Mouse (Mus musculus): Measurements from ENCODE around the gene Rnf128. TPM values are rescaled to one million over a fixed set of nuclear protein-coding genes. Genes with fewer than 3 reads are reported as not detected.

Gene Rnf128
- total RNA-seq, 2 experiments from 2014 or later: 11.6 to 11.7 TPM

DNA sequence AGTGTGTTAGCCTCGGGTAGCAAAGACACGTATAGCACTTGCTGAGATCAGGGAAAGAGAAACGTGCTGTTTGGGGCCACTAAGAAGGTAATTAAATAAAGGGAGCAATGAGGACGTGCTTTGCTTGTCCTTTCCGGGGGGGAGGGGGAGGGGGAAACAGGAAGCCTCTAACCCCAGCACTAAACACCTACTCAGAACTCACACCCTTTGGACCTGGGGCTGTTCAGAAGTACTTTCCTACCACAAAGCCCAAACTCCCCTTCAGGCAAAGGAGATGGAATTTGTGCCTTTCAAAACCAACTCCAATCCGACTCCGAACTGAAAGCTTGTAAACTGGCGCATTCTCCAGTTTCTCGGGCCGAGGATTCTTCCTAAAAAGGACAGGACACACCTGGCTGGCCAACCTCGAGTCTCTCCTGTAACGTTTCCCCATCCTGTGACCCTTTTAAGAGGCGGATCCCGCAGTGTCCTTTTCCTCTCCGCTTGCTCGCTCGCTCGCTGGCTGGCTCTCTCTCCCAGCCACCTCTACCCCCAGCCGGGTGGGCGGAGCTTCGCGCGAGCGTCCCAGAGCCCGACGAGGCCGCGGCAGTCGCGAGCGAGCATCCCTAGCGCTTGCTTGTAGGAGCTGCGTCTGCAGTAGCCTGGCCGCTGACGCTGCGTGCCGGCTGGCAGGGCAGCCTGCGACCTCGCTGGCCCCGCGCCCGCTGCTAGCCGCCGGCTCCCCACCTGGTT, 47.1 kb downstream of the Rnf128 start:
- DNase-seq (ENCODE audit: low spot score in 2 of 2): peak; percentile 60 to 73
- intact Hi-C loops (cut with DNase I): no loop called here

DNA sequence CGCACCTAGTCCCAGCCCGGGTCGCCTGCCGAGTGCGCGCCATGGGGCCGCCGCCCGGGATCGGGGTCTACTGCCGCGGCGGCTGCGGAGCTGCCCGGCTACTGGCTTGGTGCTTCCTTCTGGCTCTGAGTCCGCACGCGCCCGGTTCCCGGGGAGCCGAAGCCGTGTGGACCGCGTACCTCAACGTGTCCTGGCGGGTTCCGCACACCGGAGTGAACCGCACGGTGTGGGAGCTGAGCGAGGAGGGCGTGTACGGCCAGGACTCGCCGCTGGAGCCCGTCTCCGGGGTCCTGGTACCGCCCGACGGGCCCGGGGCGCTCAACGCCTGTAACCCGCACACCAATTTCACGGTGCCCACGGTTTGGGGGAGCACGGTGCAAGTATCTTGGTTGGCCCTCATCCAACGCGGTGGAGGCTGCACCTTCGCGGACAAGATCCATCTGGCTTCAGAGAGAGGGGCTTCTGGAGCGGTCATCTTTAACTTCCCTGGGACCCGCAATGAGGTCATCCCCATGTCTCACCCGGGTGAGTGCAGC, 47.7 kb downstream of the Rnf128 start:
- DNase-seq (ENCODE audit: low spot score in 2 of 2): peak in 1 of 2 experiments; percentile 7
- intact Hi-C loops (cut with DNase I): no loop called here

DNA sequence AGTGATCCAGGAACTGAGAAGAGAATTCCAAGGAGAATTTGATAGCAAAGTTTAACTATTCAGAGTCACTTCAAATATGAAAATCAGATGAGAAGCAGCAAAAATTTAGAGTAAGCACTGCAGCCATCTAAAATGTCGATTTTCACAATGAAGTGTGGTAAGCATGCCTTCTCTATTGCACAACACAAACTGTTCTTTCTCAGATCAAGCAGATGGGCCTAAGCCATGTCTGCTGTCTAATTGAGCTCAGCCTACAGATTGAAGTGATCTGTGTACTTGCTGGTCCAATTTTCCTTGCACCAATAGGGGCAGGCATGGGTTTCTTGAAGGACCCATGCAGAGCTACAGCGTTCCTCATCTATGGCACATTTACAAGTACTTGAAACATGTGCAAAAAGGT, 51.6 kb downstream of the Rnf128 start:
- DNase-seq (ENCODE audit: low spot score in 2 of 2): no peak
- intact Hi-C loops (cut with DNase I): no loop called here

DNA sequence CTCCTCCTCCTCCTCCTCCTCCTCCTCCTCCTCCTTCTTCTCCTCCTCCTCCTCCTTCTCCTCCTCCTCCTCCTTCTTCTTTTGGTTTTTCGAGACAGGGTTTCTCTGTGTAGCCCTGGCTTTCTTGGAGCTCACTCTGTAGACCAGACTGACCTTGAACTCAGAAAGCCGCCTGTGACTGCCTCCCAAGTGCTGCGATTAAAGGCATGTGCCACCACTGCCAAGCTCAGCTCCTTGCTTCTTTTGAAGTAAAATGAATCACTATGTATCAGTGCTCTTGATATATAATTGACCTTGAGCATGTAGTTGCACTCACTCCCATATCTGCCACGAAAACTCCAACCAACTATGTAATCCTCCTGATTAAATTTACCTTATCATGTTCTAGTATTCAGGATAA, 59.0 kb downstream of the Rnf128 start:
- no peak for DNase-seq (ENCODE audit: low spot score in 2 of 2)
- intact Hi-C loops (cut with DNase I): no loop called here

DNA sequence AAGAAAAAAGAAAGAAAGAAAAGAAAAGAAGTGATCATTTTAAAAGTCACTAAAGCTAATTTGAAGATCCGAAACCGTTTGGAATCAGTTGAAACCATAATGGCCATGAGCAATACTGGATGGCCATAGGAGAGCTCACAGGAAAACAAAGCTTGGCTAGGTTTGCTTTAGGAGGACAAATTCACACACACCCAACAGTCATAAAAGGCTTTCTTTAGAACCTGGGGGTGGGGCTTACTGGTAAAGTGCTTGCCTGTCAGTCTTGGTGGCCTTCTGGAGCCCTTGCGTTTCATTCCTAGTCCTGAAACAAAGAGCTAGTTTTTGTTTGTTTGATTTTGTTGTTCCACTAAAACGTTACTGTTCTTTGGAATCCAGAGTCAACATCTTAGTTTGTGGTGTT, 71.6 kb downstream of the Rnf128 start:
- intact Hi-C loops (cut with DNase I): no loop called here
- no peak for DNase-seq (ENCODE audit: low spot score in 2 of 2)

DNA sequence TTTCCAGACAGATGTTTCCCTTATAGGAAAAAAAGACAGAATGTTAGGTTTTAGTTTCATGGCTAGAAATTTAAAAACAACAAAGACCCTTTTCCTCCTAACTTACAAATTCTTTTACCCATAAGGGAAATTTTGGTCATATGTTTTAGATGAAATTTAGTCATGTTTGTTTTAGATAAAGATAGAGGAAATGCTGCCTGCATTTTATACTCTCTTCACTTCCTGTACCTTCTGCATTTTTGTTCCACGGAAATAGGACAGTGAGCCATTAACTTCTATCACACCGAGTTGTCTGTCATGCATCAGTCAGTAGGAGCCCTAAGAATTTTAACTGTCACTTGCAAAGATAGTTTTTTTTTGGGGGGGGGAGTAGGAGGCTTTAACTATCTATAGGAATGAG, 76.6 kb downstream of the Rnf128 start:
- intact Hi-C loops (cut with DNase I): no loop called here
- DNase-seq (ENCODE audit: low spot score in 2 of 2): no peak

DNA sequence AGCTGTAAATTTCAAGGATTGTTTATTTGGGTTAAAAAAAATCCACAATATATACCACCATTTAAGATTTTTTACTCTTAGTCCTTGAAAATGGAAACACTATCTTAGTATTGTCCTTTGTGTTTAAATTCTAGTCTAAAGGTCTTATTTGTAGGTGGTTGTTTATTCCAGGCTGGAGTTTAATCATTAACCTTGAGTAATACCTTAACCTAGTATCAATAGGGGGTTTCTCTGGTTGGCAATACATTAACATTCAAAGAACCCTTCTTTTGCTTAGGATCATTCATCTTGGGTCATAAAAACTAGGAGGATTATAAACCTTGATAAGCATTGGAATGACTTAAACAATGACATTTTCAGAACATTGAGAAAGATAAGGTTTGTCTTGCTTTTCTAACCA, 77.3 kb downstream of the Rnf128 start:
- DNase-seq (ENCODE audit: low spot score in 2 of 2): no peak
- intact Hi-C loops (cut with DNase I): no loop called here

DNA sequence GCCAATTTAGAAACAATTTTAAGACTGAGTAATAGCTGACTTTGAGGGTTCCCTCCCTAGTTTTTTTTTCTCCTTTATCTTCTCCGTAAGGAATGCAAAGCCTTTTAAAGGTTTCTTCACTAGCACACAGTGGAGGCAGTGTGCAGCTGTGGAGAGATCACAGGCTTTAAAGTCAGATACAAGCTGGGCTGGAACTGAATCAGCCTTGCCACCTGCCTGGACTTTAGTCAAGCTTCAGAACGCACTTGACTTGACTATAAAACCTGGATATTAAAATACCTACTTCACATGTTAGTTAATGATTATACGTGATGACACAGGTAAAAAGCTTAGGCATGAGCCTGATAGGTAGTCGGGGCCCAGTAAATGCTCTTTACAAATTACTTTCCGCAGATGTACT, 89.1 kb downstream of the Rnf128 start:
- intact Hi-C loops (cut with DNase I): no loop called here
- DNase-seq (ENCODE audit: low spot score in 2 of 2): no peak

DNA sequence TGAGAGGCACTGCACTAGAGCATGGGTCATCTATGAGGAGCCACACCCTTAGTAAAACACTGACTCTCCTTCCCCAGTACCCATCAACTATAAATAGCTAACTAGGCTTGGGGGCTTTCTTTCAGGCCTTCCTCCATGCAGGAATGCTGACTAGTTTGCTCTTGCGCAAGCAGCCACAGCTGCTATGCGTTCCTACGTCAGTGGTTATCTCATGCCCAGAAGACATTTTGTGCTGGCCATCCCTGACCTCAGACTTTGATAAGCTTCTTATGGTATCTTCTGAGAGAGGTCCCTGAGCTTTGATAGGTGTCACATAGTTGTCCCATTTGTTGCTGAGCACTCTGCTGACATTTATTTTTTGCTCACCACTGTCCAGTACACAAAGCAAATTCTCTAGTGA, 90.2 kb downstream of the Rnf128 start:
- DNase-seq (ENCODE audit: low spot score in 2 of 2): no peak
- intact Hi-C loops (cut with DNase I): no loop called here

DNA sequence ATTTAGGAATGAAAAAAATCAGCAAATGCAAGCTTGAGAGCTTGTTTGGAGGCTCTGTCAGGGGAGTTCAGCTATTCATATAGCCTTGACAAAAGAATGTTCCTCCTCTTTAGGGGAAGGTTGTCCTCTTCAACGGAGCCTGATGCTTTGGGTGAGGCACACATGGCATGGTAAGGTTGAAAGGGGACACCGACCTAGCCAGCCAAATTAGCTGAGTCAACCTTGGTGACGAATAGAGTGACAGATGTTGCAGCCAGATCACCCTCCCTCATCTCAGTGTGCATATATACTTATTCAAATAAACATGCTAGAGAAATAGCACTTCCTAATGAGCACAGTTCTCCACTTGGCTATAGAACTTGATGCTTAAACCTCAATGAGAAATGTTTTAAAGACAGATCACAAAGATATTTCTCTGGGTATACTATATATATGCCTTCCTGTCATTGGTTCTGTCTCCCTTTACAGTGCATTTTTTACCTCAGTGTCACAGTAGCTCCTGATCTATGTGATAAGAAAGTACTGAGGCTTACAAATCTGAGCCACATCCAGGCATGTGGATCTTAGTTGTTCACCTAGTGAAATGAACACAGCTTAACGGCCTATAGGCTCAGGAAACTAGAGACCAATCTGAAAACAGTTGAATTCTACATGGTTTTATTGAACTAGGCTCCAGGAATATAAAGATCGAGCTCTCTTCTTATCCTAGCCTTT, 91.4 kb downstream of the Rnf128 start:
- intact Hi-C loops (cut with DNase I): no loop called here
- DNase-seq (ENCODE audit: low spot score in 2 of 2): no peak

DNA sequence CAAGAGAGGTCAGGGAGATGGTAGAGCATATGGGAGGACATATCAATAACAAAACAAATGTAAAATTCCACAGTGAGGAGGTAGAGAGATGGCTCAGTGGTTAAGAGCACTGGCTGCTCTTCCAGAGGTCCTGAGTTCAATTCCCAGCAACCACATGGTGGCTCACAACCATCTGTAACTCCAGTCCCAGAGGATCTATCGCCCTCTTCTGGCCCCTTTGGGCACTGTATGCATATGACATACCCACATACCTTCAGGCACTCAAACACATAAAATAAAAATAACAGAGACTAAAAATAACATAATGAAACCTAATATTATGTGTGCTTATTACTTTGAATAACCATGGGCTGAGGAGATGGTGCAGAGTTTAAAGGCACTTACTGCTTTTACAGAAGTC, 99.0 kb downstream of the Rnf128 start:
- DNase-seq (ENCODE audit: low spot score in 2 of 2): no peak
- intact Hi-C loops (cut with DNase I): loop anchor here (10.0 kb wide), 1 partner anchor 247 kb away; no protein-coding TSS in a partner anchor

DNA sequence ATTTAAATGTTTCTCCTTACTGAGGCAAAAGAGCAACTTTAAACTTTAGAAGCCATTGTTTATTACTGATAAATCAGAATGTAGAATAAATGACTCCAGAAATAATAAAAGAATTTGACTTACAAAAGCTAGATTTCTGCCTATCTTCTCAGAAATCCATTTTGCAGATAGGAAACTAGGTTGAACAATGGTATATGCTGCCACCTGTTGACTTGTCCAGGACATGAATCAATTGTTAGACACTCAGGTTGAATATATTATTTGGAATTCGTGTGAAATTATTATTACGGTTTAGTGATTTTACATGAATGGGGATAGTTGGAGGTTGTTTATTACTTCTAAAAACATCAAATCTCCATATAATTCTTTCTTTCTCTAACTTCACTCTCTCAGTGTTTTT, 102.7 kb downstream of the Rnf128 start:
- intact Hi-C loops (cut with DNase I): loop anchor here (10.0 kb wide), 1 partner anchor 251 kb away; no protein-coding TSS in a partner anchor
- peak in 1 of 2 experiments; percentile 11 for DNase-seq (ENCODE audit: low spot score in 2 of 2)

DNA sequence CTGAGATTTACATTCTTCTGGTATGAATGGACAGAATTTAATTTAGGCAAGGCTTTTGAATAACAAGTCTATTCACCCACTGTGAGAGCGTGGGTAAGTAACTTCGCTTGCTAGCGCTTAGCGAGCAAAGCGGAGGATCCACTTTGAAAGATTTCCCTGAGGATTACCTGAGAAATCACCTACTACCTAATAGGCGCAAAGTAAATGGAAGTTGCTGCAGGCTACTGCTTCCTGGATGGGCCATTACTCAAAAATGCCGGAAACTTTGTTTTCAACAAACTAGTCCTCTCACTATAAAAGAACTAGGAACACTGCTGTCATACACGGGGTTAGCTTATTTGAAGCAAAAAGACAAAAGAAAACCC, 121.3 kb downstream of the Rnf128 start:
- no peak for DNase-seq (ENCODE audit: low spot score in 2 of 2)
- intact Hi-C loops (cut with DNase I): no loop called here

DNA sequence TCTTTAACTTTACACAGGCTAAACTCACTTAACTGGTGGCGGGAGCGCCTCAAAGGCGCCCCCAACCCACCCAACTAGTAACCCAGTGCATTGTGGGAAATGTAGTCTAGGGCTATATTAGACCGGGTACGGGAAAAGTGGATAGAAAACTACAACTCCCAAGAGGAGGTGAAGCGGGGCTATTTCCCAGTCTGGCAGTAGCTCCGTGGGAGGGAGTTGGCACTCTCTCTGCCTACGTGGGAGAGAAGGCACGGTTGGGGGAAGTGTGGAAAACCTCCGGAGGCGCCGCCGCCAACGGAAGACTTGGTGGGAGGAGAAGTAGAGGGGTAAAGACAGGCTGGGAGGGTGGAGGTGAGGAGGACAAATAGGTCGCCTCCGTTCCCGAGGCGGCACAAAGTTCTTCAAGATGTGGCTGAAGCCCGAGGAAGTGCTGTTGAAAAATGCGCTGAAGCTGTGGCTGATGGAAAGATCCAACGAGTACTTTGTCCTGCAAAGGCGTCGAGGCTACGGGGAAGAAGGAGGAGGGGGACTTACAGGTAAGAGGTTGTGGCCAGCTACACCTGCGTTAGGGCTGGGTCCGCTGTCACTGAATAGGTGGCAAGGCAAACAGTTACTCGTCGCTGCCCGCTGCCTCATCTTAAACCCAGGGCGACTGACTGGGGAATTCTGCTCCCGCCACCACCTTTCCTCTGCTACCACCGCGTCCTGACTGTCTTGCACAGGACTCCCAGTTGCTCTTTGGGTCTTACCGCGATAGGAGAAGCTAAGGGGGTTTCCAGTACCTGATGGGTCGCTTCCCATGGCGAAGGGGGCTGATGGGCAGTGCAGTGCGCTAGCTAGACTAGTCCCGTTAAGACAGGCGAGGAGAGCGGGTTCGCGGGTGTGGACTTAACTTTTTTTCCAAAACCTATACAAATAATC, 121.9 kb downstream of the Rnf128 start, which contains the start of gene Tbc1d8b:
Tbc1d8b (plus strand) TSS at position 222 of the 921 bp plus-strand sequence.
- peak; percentile 56 to 71 for DNase-seq (ENCODE audit: low spot score in 2 of 2)
- intact Hi-C loops (cut with DNase I): no loop called here

DNA sequence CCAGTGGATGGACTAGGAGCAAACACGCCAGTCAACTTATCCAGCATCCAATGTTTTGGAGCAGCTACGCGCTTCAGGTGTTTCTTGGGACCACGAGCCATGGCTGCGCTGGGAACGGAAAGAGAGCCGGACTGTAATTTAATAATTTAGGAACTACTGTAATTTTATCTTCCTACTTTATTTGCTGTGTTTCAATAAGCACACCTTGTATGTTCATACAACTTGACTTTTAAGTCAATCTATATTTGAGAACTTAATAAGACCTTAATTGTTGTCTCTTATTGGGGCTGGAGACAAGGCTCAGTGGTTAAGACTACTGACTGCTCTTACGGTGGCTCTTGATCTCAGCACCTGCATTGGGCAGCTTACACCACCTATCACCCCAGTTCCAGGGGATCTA, 151.3 kb downstream of the Rnf128 start, which contains the start of gene Gm15013:
Gm15013 (minus strand) TSS at position 101 of the 400 bp plus-strand sequence.
- no peak for DNase-seq (ENCODE audit: low spot score in 2 of 2)
- intact Hi-C loops (cut with DNase I): no loop called here

DNA sequence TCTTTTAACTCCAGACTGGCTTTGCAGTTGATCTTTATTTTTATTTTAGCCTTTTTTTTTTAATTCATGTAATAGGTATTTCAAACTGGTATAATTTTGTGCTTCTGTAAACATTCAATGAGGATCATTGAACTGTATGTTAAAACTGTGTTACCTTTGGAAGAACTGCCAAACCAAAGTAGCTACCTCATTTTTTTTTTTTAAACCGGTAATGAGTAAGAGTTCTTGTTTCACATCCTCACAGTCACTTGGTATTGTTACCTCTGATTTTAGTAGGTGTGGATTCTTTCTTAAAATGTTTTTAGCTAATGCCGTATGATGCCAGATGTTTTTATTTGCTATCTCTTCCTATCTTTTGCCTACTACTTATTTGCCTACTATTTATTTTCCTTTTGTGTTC, 159.2 kb downstream of the Rnf128 start:
- DNase-seq (ENCODE audit: low spot score in 2 of 2): no peak
- intact Hi-C loops (cut with DNase I): no loop called here

Measured in left cerebral cortex, postnatal 14 days (tissue).